Mouse (Mus musculus) kidney, adult 18-20 months (tissue): ENCODE measurements at regions not wholly inside any gene's neighbourhood (a gene's known extent, or its start where the extent isn't known, plus 50 kb on each side); places are given as distances from the start of the nearest gene placed in this dataset.

ENCODE experiments used
- DNase-seq: peaks from one replicate; pipeline ENCODE4 v3.0.0; 2021

DNA sequence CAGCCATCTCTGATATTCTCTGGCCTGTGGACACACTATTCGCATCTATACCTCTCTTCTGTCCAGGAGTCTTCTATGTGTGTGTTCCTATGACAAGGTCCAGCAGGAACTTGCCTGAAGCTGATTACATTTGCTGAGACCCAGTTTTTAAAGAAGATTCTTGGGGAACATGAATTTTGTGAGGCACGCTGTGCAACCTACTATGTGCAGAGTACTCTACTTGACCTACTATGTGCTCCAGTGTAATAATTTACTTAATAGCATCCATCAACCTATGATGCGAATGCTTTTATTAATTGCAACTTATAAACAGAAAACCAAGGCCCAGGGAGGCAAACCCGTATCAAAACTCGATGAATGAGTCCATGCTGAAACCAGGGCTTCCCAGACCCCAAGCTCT, 231.4 kb downstream of the Tex36 start:
- no peak for DNase-seq

GRCm38 (mm10) chr7:133364601-133365000, 237.4 kb downstream of the Tex36 start:
- no peak for DNase-seq

- no peak for DNase-seq
These were observed 204.6 kb upstream of the Ctbp2 start for GRCm38 (mm10) chr7:133328717-133329116.

DNA sequence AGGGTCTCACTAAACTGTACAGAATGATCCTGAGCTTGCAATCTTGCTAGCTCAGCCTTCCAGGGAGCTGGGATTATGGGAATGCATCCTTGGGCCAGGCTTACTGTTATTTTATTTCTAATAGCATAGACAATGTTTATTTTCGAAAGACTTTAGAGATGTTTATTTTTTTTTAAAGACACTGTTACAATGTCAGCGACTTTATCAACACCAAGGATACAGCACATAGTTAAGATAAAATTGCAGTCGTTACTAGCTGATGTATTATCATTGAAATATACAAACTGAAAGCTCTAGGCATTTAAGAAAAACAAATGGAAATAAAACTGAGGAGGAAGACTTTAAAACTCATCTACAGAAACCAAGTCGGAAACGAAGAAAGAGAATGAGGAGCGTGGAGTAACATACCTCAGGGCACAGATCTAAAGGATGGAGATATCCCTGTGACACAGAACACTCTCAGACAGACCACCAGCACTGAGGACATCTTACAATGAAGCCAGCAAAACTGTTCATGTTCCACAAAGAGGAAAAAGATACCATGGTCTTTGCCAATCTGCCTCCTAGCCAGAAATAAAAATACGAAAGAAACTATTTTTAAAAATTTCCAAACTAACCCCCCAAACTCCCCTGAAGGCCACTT, 201.5 kb upstream of the Ctbp2 start:
- no peak for DNase-seq

DNA sequence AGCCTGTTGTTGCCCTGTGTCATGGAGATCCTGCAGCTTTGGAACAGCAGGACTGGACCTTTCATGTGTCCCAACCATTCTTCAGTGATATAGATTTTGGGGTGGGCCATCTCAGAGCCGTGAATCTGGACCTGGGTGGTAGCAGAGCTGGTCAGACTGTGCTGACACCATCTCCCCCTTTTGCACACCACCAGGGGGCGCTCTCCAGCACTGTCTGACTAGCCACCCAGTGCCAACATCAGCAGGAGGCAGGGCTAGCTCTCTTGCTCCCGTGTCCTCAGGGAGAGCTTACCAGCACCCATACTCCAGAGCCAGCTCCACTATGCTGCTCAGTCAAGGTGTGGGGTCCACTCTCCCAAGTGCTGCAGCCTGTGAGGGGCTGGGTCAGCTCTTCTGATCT, 199.8 kb upstream of the Ctbp2 start:
- DNase-seq: no peak

- no peak for DNase-seq
These were observed 193.4 kb upstream of the Ctbp2 start for GRCm38 (mm10) chr7:133317511-133317910.

GRCm38 (mm10) chr7:133316701-133317475, 192.7 kb upstream of the Ctbp2 start:
- no peak for DNase-seq

GRCm38 (mm10) chr7:133315197-133316029, 191.3 kb upstream of the Ctbp2 start:
- DNase-seq: no peak

GRCm38 (mm10) chr7:133313115-133313514, 189.0 kb upstream of the Ctbp2 start:
- no peak for DNase-seq

GRCm38 (mm10) chr7:133311116-133311801, 187.1 kb upstream of the Ctbp2 start:
- DNase-seq: no peak

DNA sequence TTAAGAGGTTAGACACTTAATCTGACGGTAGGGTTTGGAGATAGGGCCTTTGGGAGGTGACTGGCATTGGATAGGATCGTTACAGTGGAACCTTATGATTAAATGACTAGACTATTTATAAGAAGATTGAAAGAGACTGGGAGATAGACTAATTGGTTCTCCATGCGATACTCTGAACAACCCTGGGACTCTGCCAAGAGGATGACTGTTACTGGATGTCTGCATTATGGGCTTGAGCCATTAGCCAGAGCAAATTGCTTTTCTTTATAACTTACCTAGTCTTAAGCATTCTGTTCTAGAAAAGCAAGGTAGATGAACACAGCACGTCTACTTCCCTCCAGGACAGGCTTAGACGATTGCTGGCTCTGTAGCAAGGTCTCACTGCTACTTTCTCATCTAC, 180.3 kb upstream of the Ctbp2 start:
- DNase-seq: no peak

- no peak for DNase-seq
These were observed 166.3 kb upstream of the Ctbp2 start for GRCm38 (mm10) chr7:133290471-133290870.

DNA sequence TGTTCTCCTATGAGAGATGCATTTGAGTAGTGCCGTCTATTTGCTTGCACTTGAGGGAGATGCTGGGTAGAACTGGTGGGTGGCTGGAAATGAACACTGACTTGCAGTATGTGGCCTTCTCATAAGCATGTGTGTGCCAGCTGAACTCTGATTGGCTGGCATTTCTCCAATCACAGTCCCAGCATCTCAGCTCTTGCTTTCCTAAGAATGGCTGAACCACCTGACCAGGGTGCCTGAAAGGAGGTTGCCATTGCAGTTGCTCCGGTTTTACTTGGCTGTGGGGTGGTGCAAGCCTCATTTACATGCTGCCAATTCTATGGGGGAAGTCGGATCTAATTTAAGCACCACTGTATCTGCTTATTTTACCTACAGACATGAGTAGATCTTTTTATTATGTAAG, 164.1 kb upstream of the Ctbp2 start:
- DNase-seq: no peak

DNA sequence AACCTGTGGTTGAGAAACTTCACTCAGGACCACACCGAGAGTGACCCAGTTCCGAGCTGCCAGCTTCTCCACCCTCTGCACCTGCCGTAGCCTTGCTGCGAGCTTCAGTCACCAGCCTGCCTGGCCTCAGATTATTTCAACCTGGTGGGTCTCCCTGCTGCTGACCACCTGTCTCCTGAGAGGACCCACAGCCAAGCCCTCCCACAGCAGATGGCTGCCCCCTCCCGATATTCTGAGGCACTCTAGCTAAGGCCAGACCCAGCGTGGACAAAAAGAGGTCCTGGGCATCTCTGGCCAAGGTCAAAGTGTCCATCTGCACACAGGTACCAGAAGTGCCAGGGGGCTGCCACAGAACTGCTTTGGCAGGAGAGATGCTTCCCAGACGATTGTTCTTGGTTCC, 162.7 kb upstream of the Ctbp2 start:
- DNase-seq: no peak

DNA sequence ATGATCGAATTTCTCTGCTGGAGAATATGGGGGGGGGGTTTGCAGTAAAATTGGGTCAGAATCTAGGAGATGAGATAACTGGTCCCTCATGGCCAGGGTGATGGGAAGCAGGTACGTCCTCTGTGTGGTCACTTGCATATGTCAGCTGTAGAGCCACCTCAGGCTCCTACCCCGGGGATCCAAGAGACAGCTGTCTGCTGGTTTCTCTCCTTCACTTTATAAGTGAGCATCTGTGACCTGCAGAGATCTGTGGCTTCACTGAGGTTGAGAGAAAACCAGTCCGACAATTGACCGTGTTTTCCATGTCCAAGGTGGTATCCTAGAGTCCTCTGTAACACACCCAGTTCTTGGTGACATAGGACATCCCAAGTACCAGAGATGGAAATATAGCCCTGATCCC, 162.1 kb upstream of the Ctbp2 start:
- DNase-seq: no peak

GRCm38 (mm10) chr7:133262161-133262560, 138.0 kb upstream of the Ctbp2 start:
- no peak for DNase-seq

GRCm38 (mm10) chr7:133259143-133259542, 135.0 kb upstream of the Ctbp2 start:
- DNase-seq: no peak

DNA sequence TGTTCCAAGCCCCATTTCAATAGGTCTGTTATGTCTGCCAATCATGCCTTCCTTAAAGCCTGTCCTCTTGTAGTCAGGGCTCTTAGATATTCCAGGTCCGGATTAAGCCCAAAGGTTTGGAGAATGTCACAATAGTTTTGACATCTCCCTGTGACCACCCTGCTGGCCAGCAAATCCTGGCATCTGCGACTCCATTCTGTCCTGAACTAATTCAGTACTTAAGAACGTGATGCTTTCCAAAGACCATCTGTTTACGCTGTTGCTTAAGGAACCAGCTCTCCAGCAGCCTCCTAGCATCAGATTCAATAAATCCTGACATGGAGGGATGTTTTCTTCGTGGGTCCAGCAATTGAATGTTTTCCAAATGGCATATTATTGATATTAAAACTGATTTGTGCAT, 132.7 kb upstream of the Ctbp2 start:
- DNase-seq: no peak

GRCm38 (mm10) chr7:133244601-133245000, 120.4 kb upstream of the Ctbp2 start:
- DNase-seq: no peak

- DNase-seq: no peak
These were observed 110.2 kb upstream of the Ctbp2 start for GRCm38 (mm10) chr7:133234326-133234725.

DNA sequence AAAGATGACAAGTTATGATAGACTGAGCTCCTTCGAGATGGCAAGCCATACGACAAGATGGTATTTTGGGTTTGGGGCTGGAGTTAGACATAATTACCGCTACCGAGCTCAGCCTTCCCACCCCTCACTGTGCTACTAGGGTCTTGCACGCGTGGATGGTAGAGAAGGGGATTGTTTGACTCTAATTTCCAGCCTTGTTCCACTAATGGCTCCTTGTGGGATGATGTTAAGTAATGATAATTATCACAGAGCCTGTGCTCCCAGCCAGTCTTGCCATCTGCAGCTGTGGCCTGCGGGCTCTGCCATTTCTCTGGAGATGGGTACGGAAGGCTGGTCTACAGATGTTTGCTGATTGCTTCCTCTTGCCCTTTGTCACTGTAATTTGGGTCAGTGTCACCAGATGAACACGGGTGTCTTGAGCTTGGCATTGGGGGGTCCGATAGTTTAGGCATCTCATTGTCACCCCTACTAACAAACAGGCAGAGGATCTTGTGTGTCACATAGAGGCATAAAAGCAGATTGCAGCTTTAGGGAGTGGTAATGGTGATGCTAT, 108.8 kb upstream of the Ctbp2 start:
- DNase-seq: no peak

GRCm38 (mm10) chr7:133230806-133231205, 106.7 kb upstream of the Ctbp2 start:
- DNase-seq: no peak
